In the genomic region with DNA sequence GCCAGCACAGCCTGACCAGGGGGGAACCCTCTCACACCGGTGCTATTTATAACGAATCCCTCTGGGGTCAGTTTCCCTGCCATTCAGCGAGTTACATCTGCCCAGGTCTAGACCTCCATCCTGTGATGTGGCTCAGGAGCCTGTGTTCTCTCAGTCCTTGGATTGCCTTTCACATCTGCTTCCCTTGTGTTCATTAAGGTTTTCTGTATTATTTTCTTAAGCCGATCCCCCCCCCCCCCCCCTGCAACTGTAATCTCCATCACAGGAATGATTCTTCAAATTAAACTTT, we compare ENCODE assay signal across 8 mouse cellular contexts. TPM values are rescaled to one million over a fixed set of nuclear protein-coding genes. Genes with fewer than 3 reads are reported as not detected.
DNase-seq lines count a peak whose midpoint lies in the region; ATAC-seq lines count a peak whose summit lies in the region.

No protein-coding gene starts in this region.

- H3K27me3 ChIP-seq in heart, embryonic 16.5 days (ENCODE audit: control insufficient read depth, insufficient read depth, low read length), result no peaks in the 10 kb centered on the region
- H3K27me3 ChIP-seq in hindbrain, embryonic 15.5 days, result no peaks in the 10 kb centered on the region
- H3K27me3 ChIP-seq in midbrain, embryonic 14.5 days (ENCODE audit: control insufficient read depth, insufficient read depth, low read length), result no peaks in the 10 kb centered on the region

- H3K4me2 ChIP-seq in heart, embryonic 16.5 days (ENCODE audit: low read depth, low read length), result peak overlapping the region; percentile 53
- peak overlapping the region; percentile 53 for H3K4me2 ChIP-seq in hindbrain, embryonic 15.5 days
- H3K4me2 ChIP-seq in midbrain, embryonic 14.5 days (ENCODE audit: low read length), result peak overlapping the region; percentile 45

- no peak for DNase-seq in heart, adult 18-20 months
- no peak for DNase-seq in midbrain, embryonic 14.5 days
- DNase-seq in left cerebral cortex, postnatal 14 days (ENCODE audit: low spot score in 2 of 2), result no peak
- no peak for DNase-seq in adrenal gland, postnatal 14 days
- DNase-seq in adrenal gland, adult 2 months, result no peak

- H3K9ac ChIP-seq in heart, embryonic 16.5 days (ENCODE audit: low read length), result peak overlapping the region; percentile 24; the same call in 1 of the 2 replicates
- no peak overlapping the region for H3K9ac ChIP-seq in hindbrain, embryonic 15.5 days
- H3K9ac ChIP-seq in midbrain, embryonic 14.5 days (replicated peaks; ENCODE audit: low read length), result no peak overlapping the region

- H3K36me3 ChIP-seq in heart, embryonic 16.5 days (ENCODE audit: control insufficient read depth, insufficient read depth), result no peaks in the 10 kb centered on the region
- H3K36me3 ChIP-seq in hindbrain, embryonic 15.5 days, result no peaks in the 10 kb centered on the region
- no peaks in the 10 kb centered on the region for H3K36me3 ChIP-seq in midbrain, embryonic 14.5 days (ENCODE audit: control insufficient read depth, insufficient read depth, low read length)

- 0 out of 2 replicates have a peak, but pooled peaks have one; percentile 10 for ATAC-seq in heart, embryonic 16.5 days (replicated peaks; ENCODE audit: extremely low read depth, insufficient read depth, low FRiP score)
- no peak; the same call in 1 of the 2 replicates for ATAC-seq in hindbrain, embryonic 15.5 days (ENCODE audit: low FRiP score, low read depth)
- ATAC-seq in midbrain, embryonic 14.5 days (ENCODE audit: low FRiP score, low TSS enrichment), result no peak

- H3K4me1 ChIP-seq in heart, embryonic 16.5 days (ENCODE audit: control insufficient read depth, insufficient read depth, low read length), result peaks cover 2% of the 10 kb centered on the region; the same call in 1 of the 2 replicates
- H3K4me1 ChIP-seq in brown adipose tissue, adult 24 weeks (ENCODE audit: control insufficient read depth, insufficient read depth, insufficient read length, low read length), result peaks cover 6% of the 10 kb centered on the region; the same call in 1 of the 2 replicates
- peaks cover 7% of the 10 kb centered on the region; the same call in 1 of the 2 replicates for H3K4me1 ChIP-seq in hindbrain, embryonic 15.5 days (replicated peaks)
- H3K4me1 ChIP-seq in midbrain, embryonic 14.5 days (ENCODE audit: control insufficient read depth, insufficient read depth, low read length), result no peaks in the 10 kb centered on the region

- WGBS in heart, embryonic 16.5 days, result 20% methylated on average over 4 of the region's 4 CpGs
- WGBS in hindbrain, embryonic 15.5 days, result 22% methylated on average over 4 of the region's 4 CpGs
- WGBS in midbrain, embryonic 14.5 days, result 23% methylated on average over 4 of the region's 4 CpGs

- H3K9me3 ChIP-seq in heart, embryonic 16.5 days (replicated peaks; ENCODE audit: control insufficient read depth, low read length), result no peaks in the 10 kb centered on the region
- H3K9me3 ChIP-seq in hindbrain, embryonic 15.5 days, result no peaks in the 10 kb centered on the region
- H3K9me3 ChIP-seq in midbrain, embryonic 14.5 days (ENCODE audit: control insufficient read depth, low read length), result no peaks in the 10 kb centered on the region

- H3K27ac ChIP-seq in heart, embryonic 16.5 days (ENCODE audit: low read length), result no peak overlapping the region
- no peak overlapping the region for H3K27ac ChIP-seq in brown adipose tissue, adult 24 weeks (replicated peaks; ENCODE audit: low read depth, low read length)
- H3K27ac ChIP-seq in hindbrain, embryonic 15.5 days (replicated peaks), result no peak overlapping the region
- no peak overlapping the region for H3K27ac ChIP-seq in midbrain, embryonic 14.5 days (replicated peaks; ENCODE audit: low read depth, low read length)

- intact Hi-C loops in left cerebral cortex, postnatal 14 days (cut with DNase I), result loop anchor here (10.0 kb wide), 1 partner anchor 89 kb away; no protein-coding TSS in a partner anchor

- no peak overlapping the region for H3K4me3 ChIP-seq in heart, embryonic 16.5 days (ENCODE audit: low read length)
- H3K4me3 ChIP-seq in brown adipose tissue, adult 24 weeks (ENCODE audit: insufficient read depth, low read depth, low read length), result 0 out of 2 replicates have a peak overlapping the region, but pooled peaks have one; percentile 31
- peak overlapping the region; percentile 22; the same call in 1 of the 2 replicates for H3K4me3 ChIP-seq in hindbrain, embryonic 15.5 days
- H3K4me3 ChIP-seq in midbrain, embryonic 14.5 days (replicated peaks; ENCODE audit: low read depth, low read length), result 0 out of 2 replicates have a peak overlapping the region, but pooled peaks have one; percentile 15

RNA-seq across cellular contexts. Expression of gene Sccpdh, which starts 22.1 kb away (rescaled TPM):
- 104 and 109 TPM in 2 replicates for polyA plus RNA-seq in heart, embryonic 16.5 days (2015; fragmentation: Nextera tagmentation; extraction: Ambion mirVana)
- 10 to 100 TPM; 53.2 to 62.1 TPM for total RNA-seq in heart, adult 18-20 months (2021)
- 37.2 and 40.0 TPM in 2 replicates for polyA plus RNA-seq in brown adipose tissue, adult 24 weeks (2012; ENCODE audit: insufficient read depth, insufficient read length, missing spikeins)
- 156 and 164 TPM in 2 replicates for polyA plus RNA-seq in hindbrain, embryonic 15.5 days (2015; fragmentation: Nextera tagmentation; extraction: Ambion mirVana)
- polyA plus RNA-seq in midbrain, embryonic 14.5 days (2014; fragmentation: Nextera tagmentation; extraction: Ambion mirVana), result 146 and 151 TPM in 2 replicates
- total RNA-seq in left cerebral cortex, postnatal 14 days (2021), result 10 to 100 TPM; 58.6 to 61.2 TPM
- 29.0 and 33.3 TPM in 2 replicates for total RNA-seq in adrenal gland, postnatal 14 days (2021)
- total RNA-seq in adrenal gland, adult 2 months (2021), result 10 to 100 TPM; 31.0 to 37.0 TPM
- 6.8 and 8.9 TPM in 2 replicates for polyA plus RNA-seq in adrenal gland, adult 2 months (2012; rRNA removed)
